Mouse (Mus musculus): ENCODE results near the gene Igfbp4. TPM values are rescaled to one million over a fixed set of nuclear protein-coding genes. Genes with fewer than 3 reads are reported as not detected.

Gene Igfbp4
- polyA plus RNA-seq, 1 experiment: 78.0 TPM

DNA sequence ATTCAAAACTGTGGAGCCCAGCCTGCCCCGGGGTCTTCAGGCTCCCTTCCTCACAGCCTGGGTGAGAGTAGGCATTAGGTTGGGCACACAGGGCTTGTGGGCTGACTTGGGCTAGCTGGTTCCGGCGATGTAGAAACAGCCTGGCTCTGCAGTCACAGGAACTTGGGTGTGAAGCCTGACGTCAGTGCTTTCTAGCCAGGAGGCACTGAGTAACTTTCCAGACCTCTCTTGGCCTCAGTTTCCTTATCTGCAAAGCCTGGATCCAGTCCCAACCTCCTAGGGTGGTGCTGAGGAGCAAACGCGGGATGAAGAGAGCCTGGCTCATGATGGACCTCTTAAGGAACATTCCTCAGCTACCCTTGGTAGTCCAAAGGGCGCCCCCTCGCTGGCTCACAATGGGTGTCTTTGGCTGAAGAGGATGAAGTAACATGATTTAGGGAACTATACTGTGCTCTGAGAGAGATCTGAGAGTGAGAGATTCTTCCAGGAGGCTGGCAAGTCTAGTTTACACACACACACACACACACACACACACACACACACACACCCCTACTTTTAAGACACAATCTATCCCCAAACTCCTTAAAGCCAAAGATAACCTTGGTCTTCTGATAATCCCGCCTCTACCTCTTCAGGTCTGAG is 40.0 kb downstream of the Igfbp4 start:
- no peaks in the 10 kb centered on the region; the same call in 1 of the 2 replicates for H3K4me1 ChIP-seq (ENCODE audit: control insufficient read depth, insufficient read depth, low read length)
- 62% methylated on average over 9 of the region's 9 CpGs for whole genome bisulfite sequencing
- TF ChIP-seq POLR2A (IDR thresholded peaks at IDR 0.05; ENCODE audit: borderline replicate concordance, control insufficient read depth, low read depth, low read length): no peak
- TF ChIP-seq CTCF (IDR thresholded peaks at IDR 0.05; ENCODE audit: control insufficient read depth, insufficient read depth, low read length): no peak
- no peak overlapping the region for H3K4me3 ChIP-seq (replicated peaks; ENCODE audit: control insufficient read depth, low read depth, low read length)
- no peak overlapping the region for H3K27ac ChIP-seq (ENCODE audit: control insufficient read depth, insufficient read depth, low read depth, low read length, poor library complexity)

DNA sequence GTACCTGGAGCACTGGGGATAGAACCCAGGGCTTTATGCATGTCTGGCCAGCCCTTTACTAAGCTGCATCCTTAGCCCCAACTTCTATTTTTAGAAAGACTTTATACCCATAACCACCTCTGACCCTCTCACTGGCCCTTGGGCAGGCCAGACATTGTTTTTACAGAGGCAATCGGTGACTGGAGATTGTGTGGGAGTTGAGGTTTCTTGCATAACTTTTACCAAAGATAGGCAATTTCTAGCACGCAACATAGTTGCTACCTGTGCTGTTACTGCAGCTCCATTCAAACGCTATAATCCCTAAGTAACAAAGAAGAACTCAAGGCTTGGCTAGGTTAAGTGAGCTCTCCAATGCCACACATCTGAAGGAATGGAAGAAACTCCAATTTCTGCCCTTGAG is 40.5 kb downstream of the Igfbp4 start:
- no peaks in the 10 kb centered on the region; the same call in 1 of the 2 replicates for H3K4me1 ChIP-seq (ENCODE audit: control insufficient read depth, insufficient read depth, low read length)
- H3K27ac ChIP-seq (ENCODE audit: control insufficient read depth, insufficient read depth, low read depth, low read length, poor library complexity): no peak overlapping the region
- H3K4me3 ChIP-seq (replicated peaks; ENCODE audit: control insufficient read depth, low read depth, low read length): no peak overlapping the region
- 26% methylated on average over 3 of the region's 3 CpGs for WGBS
- TF ChIP-seq CTCF (IDR thresholded peaks at IDR 0.05; ENCODE audit: control insufficient read depth, insufficient read depth, low read length) (no peak), POLR2A (IDR thresholded peaks at IDR 0.05; ENCODE audit: borderline replicate concordance, control insufficient read depth, low read depth, low read length) (no peak)

DNA sequence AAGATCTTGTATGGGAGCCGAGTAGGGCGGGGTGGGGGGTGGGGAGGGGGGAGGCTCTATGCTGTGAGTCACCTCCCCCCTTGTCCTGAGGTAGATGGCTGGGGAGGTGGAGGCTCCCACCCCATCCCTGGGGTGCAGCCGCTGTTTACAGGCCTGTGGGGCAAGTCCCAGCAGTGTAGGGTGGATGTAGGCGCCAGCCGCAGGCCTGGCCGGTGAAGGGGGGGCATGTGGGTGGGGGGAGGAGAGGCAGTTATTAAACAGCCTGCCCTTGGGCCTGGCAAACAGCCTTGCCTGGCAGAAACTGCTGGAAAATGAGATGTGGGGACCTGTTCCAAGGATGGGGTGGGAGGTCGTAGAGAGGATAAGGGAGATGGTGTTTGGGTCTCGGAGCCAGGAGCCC is 41.1 kb downstream of the Igfbp4 start:
- Histone ChIP-seq H3K4me1 (ENCODE audit: control insufficient read depth, insufficient read depth, low read length) (no peaks in the 10 kb centered on the region; the same call in 1 of the 2 replicates), H3K27ac (ENCODE audit: control insufficient read depth, insufficient read depth, low read depth, low read length, poor library complexity) (no peak overlapping the region), H3K4me3 (replicated peaks; ENCODE audit: control insufficient read depth, low read depth, low read length) (no peak overlapping the region)
- 41% methylated on average over 8 of the region's 8 CpGs for WGBS
- TF ChIP-seq CTCF (IDR thresholded peaks at IDR 0.05; ENCODE audit: control insufficient read depth, insufficient read depth, low read length): no peak
- TF ChIP-seq POLR2A (IDR thresholded peaks at IDR 0.05; ENCODE audit: borderline replicate concordance, control insufficient read depth, low read depth, low read length): no peak

DNA sequence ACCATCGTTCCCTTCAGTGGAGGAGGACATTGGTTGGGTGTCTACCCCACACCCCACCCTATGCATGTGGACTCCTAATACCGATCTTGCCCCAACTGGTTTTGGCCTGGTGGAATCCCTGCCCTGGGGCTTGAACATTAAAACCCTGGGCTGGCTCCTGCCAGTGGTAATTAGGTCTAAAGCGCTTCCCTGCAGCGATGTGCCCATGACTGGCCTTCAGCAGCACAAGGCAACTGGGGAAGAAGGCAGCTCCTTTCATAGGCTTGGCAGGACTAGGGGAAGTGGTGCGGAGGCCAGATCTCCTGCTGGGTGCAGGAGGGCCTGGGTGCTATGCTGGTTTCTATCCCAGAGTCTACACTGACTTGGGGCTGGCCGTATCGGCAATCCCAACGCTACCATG is 42.5 kb downstream of the Igfbp4 start:
- Histone ChIP-seq H3K4me3 (replicated peaks; ENCODE audit: control insufficient read depth, low read depth, low read length) (no peak overlapping the region), H3K27ac (ENCODE audit: control insufficient read depth, insufficient read depth, low read depth, low read length, poor library complexity) (no peak overlapping the region), H3K4me1 (ENCODE audit: control insufficient read depth, insufficient read depth, low read length) (no peaks in the 10 kb centered on the region; the same call in 1 of the 2 replicates)
- no peak for TF ChIP-seq POLR2A (IDR thresholded peaks at IDR 0.05; ENCODE audit: borderline replicate concordance, control insufficient read depth, low read depth, low read length)
- TF ChIP-seq CTCF (IDR thresholded peaks at IDR 0.05; ENCODE audit: control insufficient read depth, insufficient read depth, low read length): peak; percentile 4; the same call in 1 of the 2 replicates
- WGBS: 84% methylated on average over 8 of the region's 8 CpGs

DNA sequence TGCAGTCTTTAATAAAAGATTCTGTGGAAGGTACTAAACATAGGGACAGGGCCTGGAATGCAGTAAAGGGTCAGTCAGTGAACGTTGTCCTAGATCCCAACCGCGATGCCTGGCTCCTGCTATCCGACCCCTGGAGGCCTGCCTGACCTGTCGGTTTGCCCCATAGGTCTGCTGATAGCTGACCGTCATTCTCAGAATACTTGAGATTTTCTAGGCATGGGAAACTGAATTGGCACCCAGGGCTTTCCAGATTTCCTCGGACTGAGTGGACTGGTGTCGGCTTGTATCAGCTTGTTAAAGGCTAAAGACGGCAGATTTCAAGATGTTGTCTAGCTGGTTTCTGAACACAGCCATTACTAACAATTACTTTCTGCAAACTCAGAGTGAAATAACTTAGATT is 43.3 kb downstream of the Igfbp4 start:
- TF ChIP-seq POLR2A (IDR thresholded peaks at IDR 0.05; ENCODE audit: borderline replicate concordance, control insufficient read depth, low read depth, low read length): no peak
- Histone ChIP-seq H3K4me3 (replicated peaks; ENCODE audit: control insufficient read depth, low read depth, low read length) (no peak overlapping the region), H3K27ac (ENCODE audit: control insufficient read depth, insufficient read depth, low read depth, low read length, poor library complexity) (no peak overlapping the region), H3K4me1 (ENCODE audit: control insufficient read depth, insufficient read depth, low read length) (no peaks in the 10 kb centered on the region; the same call in 1 of the 2 replicates)
- 88% methylated on average over 9 of the region's 9 CpGs for whole genome bisulfite sequencing

DNA sequence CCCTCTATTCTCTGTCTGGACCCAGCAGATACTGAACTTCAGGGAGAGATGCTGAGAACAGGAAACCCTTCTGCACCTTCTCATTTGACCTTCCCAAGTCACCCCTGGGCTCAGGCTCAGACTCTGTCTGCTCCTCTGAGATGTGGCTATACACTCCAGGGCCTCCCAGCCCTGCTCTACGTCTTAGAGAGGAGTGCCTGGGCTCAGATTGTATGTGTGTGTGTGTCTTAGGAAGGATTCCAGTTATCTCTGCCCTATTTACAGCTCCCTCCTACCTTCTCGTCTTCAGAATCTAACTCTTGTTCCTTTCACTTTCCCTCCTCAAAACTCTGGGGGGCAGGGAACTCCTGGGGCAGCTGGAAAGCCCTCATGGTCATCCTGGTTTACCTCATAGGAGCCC is 47.4 kb downstream of the Igfbp4 start:
- 64% methylated on average over 2 of the region's 2 CpGs for WGBS
- no peaks in the 10 kb centered on the region for H3K4me1 ChIP-seq (ENCODE audit: control insufficient read depth, insufficient read depth, low read length)
- no peak overlapping the region for H3K4me3 ChIP-seq (replicated peaks; ENCODE audit: control insufficient read depth, low read depth, low read length)
- TF ChIP-seq CTCF (IDR thresholded peaks at IDR 0.05; ENCODE audit: control insufficient read depth, insufficient read depth, low read length) (no peak), POLR2A (IDR thresholded peaks at IDR 0.05; ENCODE audit: borderline replicate concordance, control insufficient read depth, low read depth, low read length) (no peak)
- H3K27ac ChIP-seq (ENCODE audit: control insufficient read depth, insufficient read depth, low read depth, low read length, poor library complexity): no peak overlapping the region

DNA sequence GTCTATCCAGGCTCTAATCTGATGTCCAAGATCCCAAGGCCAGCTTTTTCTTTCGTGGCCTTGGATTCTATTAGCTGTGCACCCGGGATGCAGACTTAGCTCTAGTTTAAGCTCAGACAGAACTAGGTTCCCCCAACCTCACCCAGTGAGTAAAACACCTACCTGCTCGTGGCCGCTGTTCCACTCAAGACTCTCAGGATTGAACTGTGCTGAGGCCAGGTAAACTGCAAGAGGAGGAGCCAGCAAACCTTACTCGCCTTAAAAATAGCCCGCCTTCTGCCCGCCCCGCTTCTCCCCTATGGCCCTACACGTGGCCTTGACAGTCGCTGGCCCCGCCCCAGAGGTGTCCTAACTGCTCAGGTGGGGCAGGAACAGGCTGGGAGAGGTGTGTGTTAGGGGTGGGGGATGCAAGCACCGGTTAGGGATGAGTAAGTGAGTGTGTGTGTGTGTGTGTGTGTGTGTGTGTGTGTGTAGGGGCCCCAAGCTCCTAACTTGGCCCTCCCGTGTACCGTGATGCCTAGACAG is 48.1 kb downstream of the Igfbp4 start, which contains the start of gene Tns4:
Tns4 (minus strand) TSS at position 230 of the 525 bp plus-strand sequence.
- Histone ChIP-seq H3K4me3 (replicated peaks; ENCODE audit: control insufficient read depth, low read depth, low read length) (no peak within 1 kb of the TSS), H3K27ac (ENCODE audit: control insufficient read depth, insufficient read depth, low read depth, low read length, poor library complexity) (no peak within 1 kb of the TSS), H3K4me1 (ENCODE audit: control insufficient read depth, insufficient read depth, low read length) (no peaks in the 10 kb centered on the region)
- 82% methylated on average over 14 of the region's 14 CpGs for WGBS
- TF ChIP-seq CTCF (IDR thresholded peaks at IDR 0.05; ENCODE audit: control insufficient read depth, insufficient read depth, low read length) (no peak), POLR2A (IDR thresholded peaks at IDR 0.05; ENCODE audit: borderline replicate concordance, control insufficient read depth, low read depth, low read length) (no peak)

DNA sequence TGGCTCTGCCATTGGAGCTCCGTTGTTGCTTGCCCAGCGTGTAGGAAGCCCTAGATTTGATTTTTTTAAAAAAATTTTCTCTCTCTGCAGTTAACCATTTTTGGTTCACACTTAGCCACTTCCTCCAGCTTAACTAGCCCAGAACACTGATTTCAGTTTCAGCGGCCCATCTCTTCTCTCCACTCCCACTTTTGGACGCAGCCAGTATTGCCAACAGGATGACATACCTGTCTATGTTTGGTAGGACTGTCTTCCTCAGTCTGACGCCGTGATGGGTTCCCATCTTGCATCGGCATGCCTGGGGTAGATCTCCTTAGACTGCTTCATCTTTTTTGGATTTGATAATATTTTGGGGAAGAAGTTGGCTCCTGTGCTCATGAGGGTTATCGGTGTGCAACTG is 49.3 kb downstream of the Igfbp4 start:
- H3K4me1 ChIP-seq (ENCODE audit: control insufficient read depth, insufficient read depth, low read length): no peaks in the 10 kb centered on the region
- no peak overlapping the region for H3K27ac ChIP-seq (ENCODE audit: control insufficient read depth, insufficient read depth, low read depth, low read length, poor library complexity)
- no peak for TF ChIP-seq CTCF (IDR thresholded peaks at IDR 0.05; ENCODE audit: control insufficient read depth, insufficient read depth, low read length)
- no peak for TF ChIP-seq POLR2A (IDR thresholded peaks at IDR 0.05; ENCODE audit: borderline replicate concordance, control insufficient read depth, low read depth, low read length)
- 58% methylated on average over 8 of the region's 8 CpGs for WGBS
- no peak overlapping the region for H3K4me3 ChIP-seq (replicated peaks; ENCODE audit: control insufficient read depth, low read depth, low read length)
